Mouse (Mus musculus): ENCODE data around the gene Ociad2.

Ociad2 gene

GRCm38 (mm10) chr5:73340723-73341235 is at the start of gene Ociad2:
Gene Ociad2 (minus strand): TSS chr5:73341028.
- DNase-seq (ENCODE audit: low spot score in 2 of 2), result peak in 1 of 2 experiments; percentile 43

- DNase-seq (ENCODE audit: low spot score in 2 of 2), result no peak
Measured at GRCm38 (mm10) chr5:73383647-73383970, 42.8 kb upstream of the Ociad2 start.

- peak; percentile 71 to 76 for DNase-seq (ENCODE audit: low spot score in 2 of 2)
Measured at GRCm38 (mm10) chr5:73382737-73383646, 42.2 kb upstream of the Ociad2 start.

GRCm38 (mm10) chr5:73381976-73382540 is 41.2 kb upstream of the Ociad2 start:
- no peak for DNase-seq (ENCODE audit: low spot score in 2 of 2)

GRCm38 (mm10) chr5:73381510-73381909 is 40.7 kb upstream of the Ociad2 start:
- DNase-seq (ENCODE audit: low spot score in 2 of 2), result no peak

GRCm38 (mm10) chr5:73380829-73381228 is 40.0 kb upstream of the Ociad2 start:
- no peak for DNase-seq (ENCODE audit: low spot score in 2 of 2)

- peak; percentile 91 to 95 for DNase-seq (ENCODE audit: low spot score in 2 of 2)
Measured at GRCm38 (mm10) chr5:73379908-73380307, 39.1 kb upstream of the Ociad2 start.

- DNase-seq (ENCODE audit: low spot score in 2 of 2), result no peak
Measured at GRCm38 (mm10) chr5:73376491-73376890, 35.7 kb upstream of the Ociad2 start.

- DNase-seq (ENCODE audit: low spot score in 2 of 2), result no peak
Measured at GRCm38 (mm10) chr5:73376041-73376440, 35.2 kb upstream of the Ociad2 start.

- no peak for DNase-seq (ENCODE audit: low spot score in 2 of 2)
Measured at GRCm38 (mm10) chr5:73373184-73373583, 32.4 kb upstream of the Ociad2 start.

- no peak for DNase-seq (ENCODE audit: low spot score in 2 of 2)
Measured at GRCm38 (mm10) chr5:73372601-73373000, 31.8 kb upstream of the Ociad2 start.

- DNase-seq (ENCODE audit: low spot score in 2 of 2), result no peak
Measured at GRCm38 (mm10) chr5:73369731-73370130, 28.9 kb upstream of the Ociad2 start.

GRCm38 (mm10) chr5:73368845-73369447 is 28.1 kb upstream of the Ociad2 start:
- DNase-seq (ENCODE audit: low spot score in 2 of 2), result peak in 1 of 2 experiments; percentile 62

- no peak for DNase-seq (ENCODE audit: low spot score in 2 of 2)
Measured at GRCm38 (mm10) chr5:73367906-73368305, 27.1 kb upstream of the Ociad2 start.

GRCm38 (mm10) chr5:73364107-73364864 is 23.5 kb upstream of the Ociad2 start:
- no peak for DNase-seq (ENCODE audit: low spot score in 2 of 2)

GRCm38 (mm10) chr5:73362791-73363190 is 22.0 kb upstream of the Ociad2 start:
- no peak for DNase-seq (ENCODE audit: low spot score in 2 of 2)

GRCm38 (mm10) chr5:73362338-73362737 is 21.5 kb upstream of the Ociad2 start:
- no peak for DNase-seq (ENCODE audit: low spot score in 2 of 2)

- DNase-seq (ENCODE audit: low spot score in 2 of 2), result no peak
Measured at GRCm38 (mm10) chr5:73360240-73360639, 19.4 kb upstream of the Ociad2 start.

- peak; percentile 76 to 85 for DNase-seq (ENCODE audit: low spot score in 2 of 2)
Measured at GRCm38 (mm10) chr5:73359752-73360141, 18.9 kb upstream of the Ociad2 start.

GRCm38 (mm10) chr5:73359134-73359751 is 18.4 kb upstream of the Ociad2 start:
- no peak for DNase-seq (ENCODE audit: low spot score in 2 of 2)

- DNase-seq (ENCODE audit: low spot score in 2 of 2), result no peak
Measured at GRCm38 (mm10) chr5:73355393-73355792, 14.6 kb upstream of the Ociad2 start.
